Mouse (Mus musculus): Measurements from ENCODE around the gene Nxf1. TPM values are rescaled to one million over a fixed set of nuclear protein-coding genes. Genes with fewer than 3 reads are reported as not detected.

The Nxf1 gene
- polyA plus RNA-seq, 1 experiment from 2014 or later: 93.3 TPM

Small RNA genes within 50 kb of the gene (microRNA-seq; reads per million reads assigned to microRNA genes)
- gene Mir6992: 2.1 reads per million

Other genes with a start within 250 kb of the Nxf1 start
- 1.3 and 1.6 TPM in 2 replicates for gene Slc22a8, start 165.8 kb upstream of the Nxf1 start, polyA plus RNA-seq (2015; fragmentation: Nextera tagmentation; extraction: Ambion mirVana)
- gene Slc22a6, start 139.0 kb upstream of the Nxf1 start, polyA plus RNA-seq (2015; fragmentation: Nextera tagmentation; extraction: Ambion mirVana): not detected in 2 replicates
- not detected in 2 replicates for gene Chrm1, start 93.3 kb upstream of the Nxf1 start, polyA plus RNA-seq (2015; fragmentation: Nextera tagmentation; extraction: Ambion mirVana)
- 118 and 128 TPM in 2 replicates for gene Slc3a2, start 33.7 kb upstream of the Nxf1 start, polyA plus RNA-seq (2015; fragmentation: Nextera tagmentation; extraction: Ambion mirVana)
- 80.8 and 81.6 TPM in 2 replicates for gene Wdr74, start 21.2 kb upstream of the Nxf1 start, polyA plus RNA-seq (2015; fragmentation: Nextera tagmentation; extraction: Ambion mirVana)
- 0.81 and 1.3 TPM in 2 replicates for gene 1700092M07Rik, start 16.4 kb upstream of the Nxf1 start, polyA plus RNA-seq (2015; fragmentation: Nextera tagmentation; extraction: Ambion mirVana)
- gene Stx5a, start 15.7 kb upstream of the Nxf1 start, polyA plus RNA-seq (2015; fragmentation: Nextera tagmentation; extraction: Ambion mirVana): 48.2 and 51.9 TPM in 2 replicates
- 66.1 and 74.2 TPM in 2 replicates for gene Tmem223, start 13.9 kb downstream of the Nxf1 start, polyA plus RNA-seq (2015; fragmentation: Nextera tagmentation; extraction: Ambion mirVana)
- 93.6 and 97.1 TPM in 2 replicates for gene Tmem179b, start 17.4 kb downstream of the Nxf1 start, polyA plus RNA-seq (2015; fragmentation: Nextera tagmentation; extraction: Ambion mirVana)
- 16.6 and 17.2 TPM in 2 replicates for gene Taf6l, start 29.3 kb downstream of the Nxf1 start, polyA plus RNA-seq (2015; fragmentation: Nextera tagmentation; extraction: Ambion mirVana)
- gene Polr2g, start 41.5 kb downstream of the Nxf1 start, polyA plus RNA-seq (2015; fragmentation: Nextera tagmentation; extraction: Ambion mirVana): 105 and 110 TPM in 2 replicates
- 1.5 TPM in 2 replicates for gene Zbtb3, start 45.5 kb downstream of the Nxf1 start, polyA plus RNA-seq (2015; fragmentation: Nextera tagmentation; extraction: Ambion mirVana)
- gene Ttc9c, start 62.3 kb downstream of the Nxf1 start, polyA plus RNA-seq (2015; fragmentation: Nextera tagmentation; extraction: Ambion mirVana): 25.1 and 27.4 TPM in 2 replicates
- 2.8 and 3.0 TPM in 2 replicates for gene Hnrnpul2, start 62.9 kb downstream of the Nxf1 start, polyA plus RNA-seq (2015; fragmentation: Nextera tagmentation; extraction: Ambion mirVana)
- gene AC129217.1, start 72.7 kb downstream of the Nxf1 start, polyA plus RNA-seq (2015; fragmentation: Nextera tagmentation; extraction: Ambion mirVana): not detected in 2 replicates
- gene Bscl2, start 80.4 kb downstream of the Nxf1 start, polyA plus RNA-seq (2015; fragmentation: Nextera tagmentation; extraction: Ambion mirVana): 33.8 and 37.2 TPM in 2 replicates
- gene Gng3, start 82.1 kb downstream of the Nxf1 start, polyA plus RNA-seq (2015; fragmentation: Nextera tagmentation; extraction: Ambion mirVana): 0.52 and 0.73 TPM in 2 replicates
- gene Lrrn4cl, start 93.7 kb downstream of the Nxf1 start, polyA plus RNA-seq (2015; fragmentation: Nextera tagmentation; extraction: Ambion mirVana): 0.05 and 0.18 TPM in 2 replicates
- gene Ubxn1, start 114.4 kb downstream of the Nxf1 start, polyA plus RNA-seq (2015; fragmentation: Nextera tagmentation; extraction: Ambion mirVana): 112 and 125 TPM in 2 replicates
- gene Uqcc3, start 123.8 kb downstream of the Nxf1 start, polyA plus RNA-seq (2015; fragmentation: Nextera tagmentation; extraction: Ambion mirVana): 37.8 and 38.5 TPM in 2 replicates
- gene Lbhd1, start 126.7 kb downstream of the Nxf1 start, polyA plus RNA-seq (2015; fragmentation: Nextera tagmentation; extraction: Ambion mirVana): 81.2 and 113 TPM in 2 replicates
- not detected in 2 replicates for gene Gm49403, start 126.9 kb downstream of the Nxf1 start, polyA plus RNA-seq (2015; fragmentation: Nextera tagmentation; extraction: Ambion mirVana)
- gene 1810009A15Rik, start 131.8 kb downstream of the Nxf1 start, polyA plus RNA-seq (2015; fragmentation: Nextera tagmentation; extraction: Ambion mirVana): 89.5 and 92.3 TPM in 2 replicates
- not detected in 2 replicates for gene Gm49416, start 131.9 kb downstream of the Nxf1 start, polyA plus RNA-seq (2015; fragmentation: Nextera tagmentation; extraction: Ambion mirVana)
- gene Ints5, start 135.9 kb downstream of the Nxf1 start, polyA plus RNA-seq (2015; fragmentation: Nextera tagmentation; extraction: Ambion mirVana): 26.1 and 26.5 TPM in 2 replicates
- 41.4 and 52.7 TPM in 2 replicates for gene Ganab, start 141.0 kb downstream of the Nxf1 start, polyA plus RNA-seq (2015; fragmentation: Nextera tagmentation; extraction: Ambion mirVana)
- gene B3gat3, start 163.3 kb downstream of the Nxf1 start, polyA plus RNA-seq (2015; fragmentation: Nextera tagmentation; extraction: Ambion mirVana): 20.1 and 22.8 TPM in 2 replicates
- 2.7 and 2.8 TPM in 2 replicates for gene Rom1, start 172.3 kb downstream of the Nxf1 start, polyA plus RNA-seq (2015; fragmentation: Nextera tagmentation; extraction: Ambion mirVana)
- 14.4 and 15.2 TPM in 2 replicates for gene Eml3, start 172.5 kb downstream of the Nxf1 start, polyA plus RNA-seq (2015; fragmentation: Nextera tagmentation; extraction: Ambion mirVana)
- 99.5 and 114 TPM in 2 replicates for gene Mta2, start 184.8 kb downstream of the Nxf1 start, polyA plus RNA-seq (2015; fragmentation: Nextera tagmentation; extraction: Ambion mirVana)
- 18.7 and 20.2 TPM in 2 replicates for gene Tut1, start 196.8 kb downstream of the Nxf1 start, polyA plus RNA-seq (2015; fragmentation: Nextera tagmentation; extraction: Ambion mirVana)
- 298 and 320 TPM in 2 replicates for gene Eef1g, start 210.0 kb downstream of the Nxf1 start, polyA plus RNA-seq (2015; fragmentation: Nextera tagmentation; extraction: Ambion mirVana)
- 1.4 and 1.6 TPM in 2 replicates for gene Ahnak, start 232.2 kb downstream of the Nxf1 start, polyA plus RNA-seq (2015; fragmentation: Nextera tagmentation; extraction: Ambion mirVana)